Mouse (Mus musculus) liver, adult 10 weeks (tissue): ENCODE data around the gene Bloc1s5. TPM values are rescaled to one million over a fixed set of nuclear protein-coding genes. Genes with fewer than 3 reads are reported as not detected.

Experiments used
- polyA plus RNA-seq: library from polyadenylated mRNA; stranded (reverse); fragments of 350-450 nt; fragmentation: Illumina TruSeq; extraction: RNeasy Lipid Tissue Mini Kit (QIAGEN cat#74804); gene quantifications from one replicate; pipeline ENCODE4 v1.2.3, GENCODE M21; 2014; ENCODE audit warnings: low read depth, low replicate concordance

Bloc1s5 gene
- polyA plus RNA-seq = 7.1 TPM

DNA sequence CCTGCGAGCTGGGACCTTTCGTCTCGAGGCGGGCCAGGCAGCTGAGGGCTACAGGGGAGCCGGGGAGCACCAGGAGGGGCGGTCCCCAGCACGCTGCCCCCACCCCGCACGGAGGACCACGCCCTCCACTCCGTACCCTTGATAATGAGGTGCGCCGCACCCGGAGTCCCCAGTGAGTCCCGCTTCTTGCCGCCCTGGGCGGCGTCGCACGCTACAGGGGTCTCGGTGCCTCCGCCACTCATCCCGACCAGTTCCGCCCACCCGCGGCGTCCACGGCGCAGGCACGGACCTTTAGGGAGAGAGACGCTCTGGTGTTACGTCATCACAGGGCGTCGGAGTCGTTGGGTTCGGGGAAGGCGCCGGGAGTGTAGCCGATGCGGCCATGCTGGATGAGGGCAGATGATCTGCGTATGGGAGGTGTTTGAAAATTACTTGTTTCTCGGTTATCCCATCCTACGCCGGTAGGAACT is at the start of gene Bloc1s5:
Bloc1s5 (minus strand) TSS at position 310 of the 470 bp plus-strand sequence.

DNA sequence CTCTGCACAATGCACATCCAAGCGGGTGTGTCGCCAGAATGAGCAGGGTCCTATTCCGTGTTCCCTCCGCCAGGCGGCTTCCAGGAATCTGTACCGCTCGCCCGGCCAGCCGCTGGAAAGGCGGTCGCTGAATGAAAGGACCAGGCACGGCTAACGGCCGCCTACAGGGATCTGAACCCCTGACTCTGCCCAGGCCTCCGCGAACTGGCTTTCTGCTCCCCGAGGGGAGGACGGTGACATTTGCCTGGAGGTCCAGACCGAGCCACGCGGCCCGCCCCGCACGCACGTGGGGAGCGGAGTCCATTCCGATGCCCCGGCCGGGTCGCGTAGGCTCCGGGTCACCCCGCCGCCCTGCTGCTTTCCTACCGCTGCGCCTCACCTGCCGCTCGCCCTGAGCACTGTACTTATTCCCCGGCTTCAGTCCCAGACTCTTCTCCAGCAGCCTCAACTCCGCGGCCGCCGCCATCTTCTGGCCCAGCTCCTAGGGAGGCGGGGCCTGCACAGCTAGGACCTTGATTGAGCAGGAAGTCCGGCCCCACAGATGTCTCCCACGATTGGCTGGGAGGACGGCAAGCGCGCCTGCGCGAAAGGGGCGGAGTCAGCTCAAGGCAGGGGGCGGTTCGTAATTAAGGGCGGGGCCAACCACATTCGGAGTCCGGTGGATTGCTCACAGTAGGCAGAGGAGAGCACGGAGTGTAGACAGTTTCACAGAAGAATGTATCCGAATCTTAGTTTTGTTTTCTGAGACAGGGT is 23.8 kb upstream of the Bloc1s5 start, which contains the start of gene Eef1e1:
Eef1e1 (minus strand) TSS at position 531 of the 753 bp plus-strand sequence.

Other genes starting within 250 kb of the Bloc1s5 start
- gene Txndc5, start 106.3 kb downstream of the Bloc1s5 start, polyA plus RNA-seq = 39.9 TPM
- 12.0 TPM for gene Eef1e1, start 23.9 kb upstream of the Bloc1s5 start, polyA plus RNA-seq